Mouse (Mus musculus): ENCODE results near the gene Cdk5rap2. TPM values are rescaled to one million over a fixed set of nuclear protein-coding genes. Genes with fewer than 3 reads are reported as not detected.

The Cdk5rap2 gene
- polyA plus RNA-seq, 1 experiment from 2014 or later: 5.8 TPM

GRCm38 (mm10) chr4:70353656-70354055 is 56.6 kb downstream of the Cdk5rap2 start:
- Histone ChIP-seq H3K4me3 (replicated peaks) (no peak overlapping the region), H3K9me3 (replicated peaks) (no peaks in the 10 kb centered on the region), H3K27me3 (no peaks in the 10 kb centered on the region), H3K4me1 (replicated peaks) (no peaks in the 10 kb centered on the region), H3K9ac (no peak overlapping the region), H3K36me3 (replicated peaks) (peaks cover 37% of the 10 kb centered on the region), H3K4me2 (no peak overlapping the region), H3K27ac (replicated peaks) (no peak overlapping the region)
- ATAC-seq (ENCODE audit: insufficient read depth): no peak
- WGBS (ENCODE audit: insufficient replicate concordance): 72% methylated on average over 3 of the region's 3 CpGs

- Histone ChIP-seq H3K9ac (no peak overlapping the region), H3K4me3 (replicated peaks) (no peak overlapping the region), H3K36me3 (replicated peaks) (peaks cover 17% of the 10 kb centered on the region; the same call in 1 of the 2 replicates), H3K4me1 (replicated peaks) (no peaks in the 10 kb centered on the region), H3K4me2 (no peak overlapping the region), H3K27me3 (no peaks in the 10 kb centered on the region), H3K27ac (replicated peaks) (no peak overlapping the region), H3K9me3 (replicated peaks) (no peaks in the 10 kb centered on the region)
- ATAC-seq (ENCODE audit: insufficient read depth): no peak
- WGBS (ENCODE audit: insufficient replicate concordance): 72% methylated on average over 11 of the region's 11 CpGs
These were observed 74.6 kb downstream of the Cdk5rap2 start for GRCm38 (mm10) chr4:70335444-70336144.

- no peak overlapping the region for H3K4me3 ChIP-seq (replicated peaks)
These were observed 75.2 kb downstream of the Cdk5rap2 start for GRCm38 (mm10) chr4:70334995-70335394.

GRCm38 (mm10) chr4:70332981-70333380 is 77.3 kb downstream of the Cdk5rap2 start:
- Histone ChIP-seq H3K4me3 (replicated peaks) (no peak overlapping the region), H3K9ac (no peak overlapping the region), H3K27me3 (no peaks in the 10 kb centered on the region), H3K4me1 (replicated peaks) (no peaks in the 10 kb centered on the region), H3K9me3 (replicated peaks) (no peaks in the 10 kb centered on the region), H3K27ac (replicated peaks) (no peak overlapping the region), H3K4me2 (no peak overlapping the region), H3K36me3 (replicated peaks) (peaks cover 10% of the 10 kb centered on the region; the same call in 1 of the 2 replicates)
- WGBS (ENCODE audit: insufficient replicate concordance): 82% methylated on average over 6 of the region's 6 CpGs
- no peak for ATAC-seq (ENCODE audit: insufficient read depth)

More at GRCm38 (mm10) chr4:70334995-70335394, 75.2 kb downstream of the Cdk5rap2 start:
- H3K4me1 ChIP-seq (replicated peaks): no peaks in the 10 kb centered on the region
- peaks cover 17% of the 10 kb centered on the region; the same call in 1 of the 2 replicates for H3K36me3 ChIP-seq (replicated peaks)
- ATAC-seq (ENCODE audit: insufficient read depth): no peak
- 75% methylated on average over 4 of the region's 4 CpGs for WGBS (ENCODE audit: insufficient replicate concordance)
- H3K9me3 ChIP-seq (replicated peaks): no peaks in the 10 kb centered on the region
- H3K27ac ChIP-seq (replicated peaks): no peak overlapping the region
- H3K9ac ChIP-seq: no peak overlapping the region
- no peaks in the 10 kb centered on the region for H3K27me3 ChIP-seq
- no peak overlapping the region for H3K4me2 ChIP-seq

GRCm38 (mm10) chr4:70332576-70332975 is 77.7 kb downstream of the Cdk5rap2 start:
- H3K9ac ChIP-seq: no peak overlapping the region
- ATAC-seq (ENCODE audit: insufficient read depth): no peak
- no peak overlapping the region for H3K4me3 ChIP-seq (replicated peaks)
- WGBS (ENCODE audit: insufficient replicate concordance): 75% methylated on average over 7 of the region's 7 CpGs
- H3K27me3 ChIP-seq: no peaks in the 10 kb centered on the region
- no peaks in the 10 kb centered on the region for H3K9me3 ChIP-seq (replicated peaks)
- no peaks in the 10 kb centered on the region for H3K4me1 ChIP-seq (replicated peaks)
- H3K27ac ChIP-seq (replicated peaks): no peak overlapping the region
- no peak overlapping the region for H3K4me2 ChIP-seq
- H3K36me3 ChIP-seq (replicated peaks): peaks cover 8% of the 10 kb centered on the region; the same call in 1 of the 2 replicates

- WGBS (ENCODE audit: insufficient replicate concordance): 77% methylated on average over 6 of the region's 6 CpGs
- no peak overlapping the region for H3K27ac ChIP-seq (replicated peaks)
- ATAC-seq (ENCODE audit: insufficient read depth): no peak
- H3K4me3 ChIP-seq (replicated peaks): no peak overlapping the region
- H3K36me3 ChIP-seq (replicated peaks): 0 out of 2 replicates have a peak, but pooled peaks cover 5% of the 10 kb centered on the region
- H3K4me1 ChIP-seq (replicated peaks): no peaks in the 10 kb centered on the region
- H3K4me2 ChIP-seq: no peak overlapping the region
- H3K9me3 ChIP-seq (replicated peaks): no peaks in the 10 kb centered on the region
- no peak overlapping the region for H3K9ac ChIP-seq
- H3K27me3 ChIP-seq: no peaks in the 10 kb centered on the region
These were observed 79.1 kb downstream of the Cdk5rap2 start for GRCm38 (mm10) chr4:70331181-70331580.

GRCm38 (mm10) chr4:70328033-70328432 is 82.2 kb downstream of the Cdk5rap2 start:
- Histone ChIP-seq H3K9ac (no peak overlapping the region), H3K27ac (replicated peaks) (no peak overlapping the region), H3K27me3 (no peaks in the 10 kb centered on the region), H3K4me1 (replicated peaks) (no peaks in the 10 kb centered on the region), H3K36me3 (replicated peaks) (0 out of 2 replicates have a peak, but pooled peaks cover 5% of the 10 kb centered on the region), H3K9me3 (replicated peaks) (no peaks in the 10 kb centered on the region), H3K4me3 (replicated peaks) (no peak overlapping the region), H3K4me2 (no peak overlapping the region)
- no peak for ATAC-seq (ENCODE audit: insufficient read depth)
- 82% methylated on average over 9 of the region's 9 CpGs for WGBS (ENCODE audit: insufficient replicate concordance)

- no peaks in the 10 kb centered on the region for H3K9me3 ChIP-seq (replicated peaks)
- H3K27me3 ChIP-seq: no peaks in the 10 kb centered on the region
- ATAC-seq (ENCODE audit: insufficient read depth): no peak
- no peak overlapping the region for H3K4me2 ChIP-seq
- WGBS (ENCODE audit: insufficient replicate concordance): 54% methylated on average over 1 of the region's 1 CpGs
- H3K27ac ChIP-seq (replicated peaks): no peak overlapping the region
- no peaks in the 10 kb centered on the region for H3K4me1 ChIP-seq (replicated peaks)
- 0 out of 2 replicates have a peak, but pooled peaks cover 5% of the 10 kb centered on the region for H3K36me3 ChIP-seq (replicated peaks)
- no peak overlapping the region for H3K4me3 ChIP-seq (replicated peaks)
- H3K9ac ChIP-seq: no peak overlapping the region
These were observed 82.8 kb downstream of the Cdk5rap2 start for GRCm38 (mm10) chr4:70327436-70327835.

GRCm38 (mm10) chr4:70321586-70321985 is 88.7 kb downstream of the Cdk5rap2 start:
- H3K36me3 ChIP-seq (replicated peaks): peaks cover 9% of the 10 kb centered on the region; the same call in 1 of the 2 replicates
- ATAC-seq (ENCODE audit: insufficient read depth): no peak

GRCm38 (mm10) chr4:70312170-70312569 is 98.1 kb downstream of the Cdk5rap2 start:
- H3K4me3 ChIP-seq (replicated peaks): no peak overlapping the region
- 84% methylated on average over 4 of the region's 4 CpGs for WGBS (ENCODE audit: insufficient replicate concordance)
- H3K4me1 ChIP-seq (replicated peaks): no peaks in the 10 kb centered on the region
- no peak overlapping the region for H3K4me2 ChIP-seq
- no peak overlapping the region for H3K27ac ChIP-seq (replicated peaks)
- H3K36me3 ChIP-seq (replicated peaks): peaks cover 24% of the 10 kb centered on the region
- no peaks in the 10 kb centered on the region for H3K9me3 ChIP-seq (replicated peaks)
- no peaks in the 10 kb centered on the region for H3K27me3 ChIP-seq
- H3K9ac ChIP-seq: no peak overlapping the region
- ATAC-seq (ENCODE audit: insufficient read depth): no peak

More at GRCm38 (mm10) chr4:70321586-70321985, 88.7 kb downstream of the Cdk5rap2 start:
- Histone ChIP-seq H3K27ac (replicated peaks) (no peak overlapping the region), H3K9me3 (replicated peaks) (no peaks in the 10 kb centered on the region), H3K4me3 (replicated peaks) (no peak overlapping the region), H3K27me3 (no peaks in the 10 kb centered on the region), H3K9ac (no peak overlapping the region), H3K4me2 (no peak overlapping the region), H3K4me1 (replicated peaks) (no peaks in the 10 kb centered on the region)
- 56% methylated on average over 1 of the region's 1 CpGs for WGBS (ENCODE audit: insufficient replicate concordance)

- 82% methylated on average over 5 of the region's 5 CpGs for WGBS (ENCODE audit: insufficient replicate concordance)
- Histone ChIP-seq H3K9ac (no peak overlapping the region), H3K27ac (replicated peaks) (no peak overlapping the region), H3K4me2 (no peak overlapping the region), H3K4me3 (replicated peaks) (no peak overlapping the region), H3K27me3 (no peaks in the 10 kb centered on the region), H3K4me1 (replicated peaks) (no peaks in the 10 kb centered on the region), H3K9me3 (replicated peaks) (no peaks in the 10 kb centered on the region), H3K36me3 (replicated peaks) (peaks cover 17% of the 10 kb centered on the region)
- no peak for ATAC-seq (ENCODE audit: insufficient read depth)
These were observed 98.7 kb downstream of the Cdk5rap2 start for GRCm38 (mm10) chr4:70311530-70311929.
